Mouse (Mus musculus) liver, adult (tissue): ENCODE data around the gene Mthfd1.

Experiments
- GATA4 ChIP-seq: IDR thresholded peaks from 2 replicates; pipeline ENCODE4 v1.6.1; 2014; ENCODE audit warnings: mild to moderate bottlenecking, low read length; ENCODE audit not compliant: insufficient replicate concordance

The Mthfd1 gene

GRCm38 (mm10) chr12:76253991-76254390 lies 1.1 kb upstream of the Mthfd1 start:
- TF ChIP-seq GATA4: no peak

- no peak for TF ChIP-seq GATA4
Measured at GRCm38 (mm10) chr12:76255499-76255875, 389 bp downstream of the Mthfd1 start.

- no peak for TF ChIP-seq GATA4
Measured at GRCm38 (mm10) chr12:76256114-76256843, 1.2 kb downstream of the Mthfd1 start.

- TF ChIP-seq GATA4: no peak
Measured at GRCm38 (mm10) chr12:76260673-76261072, 5.6 kb downstream of the Mthfd1 start.

- no peak for TF ChIP-seq GATA4
Measured at GRCm38 (mm10) chr12:76261556-76261955, 6.5 kb downstream of the Mthfd1 start.

GRCm38 (mm10) chr12:76262918-76263317 lies 7.8 kb downstream of the Mthfd1 start:
- TF ChIP-seq GATA4: no peak

GRCm38 (mm10) chr12:76263876-76264275 lies 8.8 kb downstream of the Mthfd1 start:
- TF ChIP-seq GATA4: no peak

GRCm38 (mm10) chr12:76264325-76264965 lies 9.3 kb downstream of the Mthfd1 start:
- no peak for TF ChIP-seq GATA4

- TF ChIP-seq GATA4: no peak
Measured at GRCm38 (mm10) chr12:76265001-76265400, 9.9 kb downstream of the Mthfd1 start.

- no peak for TF ChIP-seq GATA4
Measured at GRCm38 (mm10) chr12:76266875-76267274, 11.8 kb downstream of the Mthfd1 start.

- no peak for TF ChIP-seq GATA4
Measured at GRCm38 (mm10) chr12:76268686-76269085, 13.6 kb downstream of the Mthfd1 start.

GRCm38 (mm10) chr12:76269196-76269595 lies 14.1 kb downstream of the Mthfd1 start:
- peak; percentile 47; the same call in 1 of the 2 replicates for TF ChIP-seq GATA4

GRCm38 (mm10) chr12:76271516-76271915 lies 16.4 kb downstream of the Mthfd1 start:
- no peak for TF ChIP-seq GATA4

- no peak for TF ChIP-seq GATA4
Measured at GRCm38 (mm10) chr12:76272610-76273524, 17.8 kb downstream of the Mthfd1 start.

- TF ChIP-seq GATA4: no peak
Measured at GRCm38 (mm10) chr12:76278209-76278608, 23.1 kb downstream of the Mthfd1 start.

- TF ChIP-seq GATA4: no peak
Measured at GRCm38 (mm10) chr12:76280556-76280955, 25.5 kb downstream of the Mthfd1 start.
